Mouse (Mus musculus) hindbrain, embryonic 15.5 days (tissue): ENCODE measurements around the gene Lamp1. TPM values are rescaled to one million over a fixed set of nuclear protein-coding genes. Genes with fewer than 3 reads are reported as not detected.

Experiments
- ATAC-seq: fragments of 200-750 bp; cut with Nextera tagmentation; 2 replicates; pipeline ENCODE4 v1.8.0; 2017; ENCODE audit warnings: low read depth, moderate number of reproducible peaks, moderate TSS enrichment; ENCODE audit not compliant: low FRiP score
- H3K27ac ChIP-seq: fragments of 300-500 bp; sonication (generic); replicated peaks from 2 replicates; pipeline ENCODE4 v1.5.1; 2015; ENCODE audit warnings: mild to moderate bottlenecking, inconsistent platforms
- H3K27me3 ChIP-seq: fragments of 300-500 bp; sonication (generic); 2 replicates; pipeline ENCODE4 v1.6.1; 2015; ENCODE audit warnings: control low read depth, inconsistent platforms
- H3K36me3 ChIP-seq: fragments of 300-500 bp; sonication (generic); 2 replicates; pipeline ENCODE4 v1.6.1; 2015; ENCODE audit warnings: control low read depth, inconsistent platforms
- H3K4me1 ChIP-seq: fragments of 300-500 bp; sonication (generic); replicated peaks from 2 replicates; pipeline ENCODE4 v1.6.1; 2015; ENCODE audit warnings: control low read depth, inconsistent platforms
- H3K4me2 ChIP-seq: fragments of 300-500 bp; sonication (generic); 2 replicates; pipeline ENCODE4 v1.6.1; 2015; ENCODE audit warnings: moderate library complexity, mild to moderate bottlenecking, inconsistent platforms
- H3K4me3 ChIP-seq: fragments of 300-500 bp; sonication (generic); 2 replicates; pipeline ENCODE4 v1.5.1; 2015; ENCODE audit warnings: mild to moderate bottlenecking, inconsistent platforms
- H3K9ac ChIP-seq: fragments of 300-500 bp; sonication (generic); 2 replicates; pipeline ENCODE4 v1.6.1; 2015; ENCODE audit warnings: inconsistent platforms
- H3K9me3 ChIP-seq: fragments of 300-500 bp; sonication (generic); 2 replicates; pipeline ENCODE4 v1.6.1; 2016; ENCODE audit warnings: control low read depth, inconsistent platforms
- WGBS: fragments of 180-500 bp; shearing (Covaris S2); methylation state at CpG from one replicate; pipeline ENCODE4 v1.1.7; 2015; 5-methylcytosine and 5-hydroxymethylcytosine counted together
- polyA plus RNA-seq: library from polyadenylated mRNA; unstranded; fragments of >200 nt; fragmentation: Nextera tagmentation; extraction: Ambion mirVana; gene quantifications from 2 replicates; pipeline ENCODE4 v1.2.1, GENCODE M21; 2015

The Lamp1 gene
- polyA plus RNA-seq, 1 experiment from 2014 or later: 317 TPM

DNA sequence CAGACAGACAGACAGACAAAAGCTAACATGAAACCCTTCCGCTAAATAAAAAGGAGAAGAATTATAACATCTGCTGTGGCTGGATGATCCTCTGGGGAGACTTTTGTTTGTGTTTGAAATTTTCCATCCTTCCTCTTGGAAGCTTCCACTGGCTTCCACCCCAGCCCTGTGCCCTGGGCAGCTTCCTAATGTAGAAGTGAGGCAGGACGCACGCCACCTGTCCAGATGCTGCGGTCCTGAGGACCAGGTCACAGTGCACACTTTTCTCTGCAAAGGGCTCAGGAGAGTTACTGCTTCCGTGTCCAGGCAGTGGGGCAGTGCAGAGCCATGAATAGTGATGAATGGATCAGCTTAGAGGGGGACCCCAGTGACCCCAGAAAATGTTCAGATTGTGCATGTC lies 46.4 kb downstream of the Lamp1 start:
- H3K4me1 ChIP-seq: peaks cover 8% of the 10 kb centered on the region
- ATAC-seq: no peak
- no peak overlapping the region for H3K9ac ChIP-seq
- H3K9me3 ChIP-seq: no peaks in the 10 kb centered on the region
- no peaks in the 10 kb centered on the region for H3K36me3 ChIP-seq
- no peak overlapping the region for H3K4me3 ChIP-seq
- 91% methylated on average over 5 of the region's 5 CpGs for WGBS
- H3K27me3 ChIP-seq: peaks cover 26% of the 10 kb centered on the region
- no peak overlapping the region for H3K4me2 ChIP-seq
- no peak overlapping the region for H3K27ac ChIP-seq

DNA sequence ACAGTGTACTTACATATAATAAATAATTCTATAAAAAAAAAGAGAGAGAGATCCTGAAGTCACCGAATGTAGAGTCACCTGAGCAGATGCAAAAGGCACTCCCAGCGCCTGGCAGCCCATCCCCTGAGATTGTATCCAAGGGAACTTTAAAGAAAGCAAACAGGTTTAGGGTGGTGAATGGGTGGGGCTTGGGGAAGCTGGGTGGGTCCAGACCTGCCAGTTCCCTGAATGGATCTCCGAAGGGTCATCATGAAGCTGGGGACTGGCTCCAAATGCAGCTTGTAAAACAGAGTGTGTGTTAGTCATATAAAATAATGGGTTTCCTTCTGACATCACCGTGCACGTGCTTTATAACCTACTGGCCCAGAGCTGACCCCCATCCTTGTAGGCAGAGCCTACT lies 47.3 kb downstream of the Lamp1 start:
- WGBS: 54% methylated on average over 5 of the region's 5 CpGs
- no peak for ATAC-seq

GRCm38 (mm10) chr8:13208627-13209355 lies 49.8 kb downstream of the Lamp1 start:
- WGBS: 58% methylated on average over 6 of the region's 6 CpGs
- no peak for ATAC-seq
- peaks cover 8% of the 10 kb centered on the region for H3K4me1 ChIP-seq

More for the DNA sequence above, 47.3 kb downstream of the Lamp1 start:
- no peak overlapping the region for H3K9ac ChIP-seq
- no peak overlapping the region for H3K4me2 ChIP-seq
- no peak overlapping the region for H3K27ac ChIP-seq
- no peaks in the 10 kb centered on the region for H3K9me3 ChIP-seq
- no peak overlapping the region for H3K4me3 ChIP-seq
- peaks cover 21% of the 10 kb centered on the region for H3K27me3 ChIP-seq
- peaks cover under 1% of the 10 kb centered on the region for H3K4me1 ChIP-seq
- H3K36me3 ChIP-seq: no peaks in the 10 kb centered on the region

DNA sequence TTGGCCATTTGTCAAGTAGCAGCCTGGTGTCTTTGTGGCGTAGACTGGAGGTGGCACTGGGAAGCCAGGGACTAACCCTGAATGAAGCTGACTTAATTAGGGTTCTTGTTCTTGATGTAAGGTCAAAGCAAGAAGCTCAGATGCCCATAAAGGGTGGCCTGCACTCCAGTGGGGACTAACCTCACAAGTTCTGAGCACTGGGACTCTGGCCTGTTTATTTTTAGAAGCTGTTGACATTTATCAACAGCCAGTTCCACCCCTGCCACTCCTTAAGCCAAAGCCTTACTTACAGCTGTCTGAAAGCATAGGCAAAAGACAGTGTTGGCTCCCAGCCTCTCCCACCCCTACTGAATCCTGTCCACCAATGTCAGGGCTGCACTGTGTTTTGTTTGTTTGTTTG lies 50.8 kb downstream of the Lamp1 start:
- Histone ChIP-seq H3K4me3 (no peak overlapping the region), H3K27me3 (no peaks in the 10 kb centered on the region)
- WGBS: 42% methylated on average over 1 of the region's 1 CpGs

More at GRCm38 (mm10) chr8:13208627-13209355, 49.8 kb downstream of the Lamp1 start:
- Histone ChIP-seq H3K4me3 (no peak overlapping the region), H3K9ac (no peak overlapping the region), H3K9me3 (no peaks in the 10 kb centered on the region), H3K27me3 (no peaks in the 10 kb centered on the region), H3K27ac (no peak overlapping the region), H3K36me3 (no peaks in the 10 kb centered on the region), H3K4me2 (no peak overlapping the region)

DNA sequence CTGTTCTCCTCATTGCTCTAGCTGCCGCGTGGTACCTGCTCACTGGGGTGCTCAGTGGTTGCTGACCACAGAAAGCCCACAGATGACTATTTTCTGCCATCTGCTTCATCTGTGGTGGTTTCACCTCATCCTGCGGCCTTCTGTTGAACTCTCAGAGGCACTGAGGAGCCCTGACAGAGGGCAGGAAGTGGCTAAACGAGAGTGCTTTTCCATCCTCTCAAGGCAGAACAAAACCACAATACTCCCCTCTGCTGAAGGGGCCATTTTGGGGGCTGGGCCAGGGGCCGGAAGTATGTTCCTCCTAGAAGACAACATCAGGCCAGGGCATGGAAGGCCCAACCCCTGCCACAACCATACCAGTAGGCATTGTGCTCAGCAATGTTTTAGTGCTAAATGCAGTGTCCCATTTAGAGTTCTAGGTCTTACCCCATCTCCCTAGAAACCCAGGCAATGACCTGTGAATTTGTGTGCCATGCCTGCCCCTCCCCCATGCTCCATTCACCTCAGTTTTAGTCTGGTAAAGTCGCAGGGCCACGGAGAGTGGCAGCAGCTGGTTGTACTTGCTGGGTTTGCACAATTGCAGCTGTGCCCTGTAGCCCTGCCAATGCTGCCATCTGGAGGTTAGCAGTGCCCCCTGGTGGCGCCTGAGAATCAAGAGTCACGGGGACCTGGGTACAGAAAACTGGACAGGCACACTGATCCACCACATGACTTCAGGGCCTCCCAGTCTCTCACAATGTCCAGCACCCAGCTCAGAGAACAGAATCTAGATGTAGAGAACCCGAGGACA lies 54.7 kb downstream of the Lamp1 start:
- 0 out of 2 replicates have a peak overlapping the region, but pooled peaks have one; percentile 5 for H3K27ac ChIP-seq

More for the DNA sequence above, 50.8 kb downstream of the Lamp1 start:
- Histone ChIP-seq H3K9ac (no peak overlapping the region), H3K36me3 (no peaks in the 10 kb centered on the region), H3K27ac (no peak overlapping the region), H3K9me3 (no peaks in the 10 kb centered on the region), H3K4me2 (no peak overlapping the region), H3K4me1 (peaks cover 9% of the 10 kb centered on the region)
- ATAC-seq: no peak

GRCm38 (mm10) chr8:13216386-13216785 lies 57.4 kb downstream of the Lamp1 start:
- Histone ChIP-seq H3K27me3 (no peaks in the 10 kb centered on the region), H3K9ac (no peak overlapping the region), H3K4me2 (no peak overlapping the region), H3K4me1 (peaks cover 9% of the 10 kb centered on the region), H3K27ac (no peak overlapping the region), H3K4me3 (no peak overlapping the region), H3K36me3 (no peaks in the 10 kb centered on the region), H3K9me3 (no peaks in the 10 kb centered on the region)
- 79% methylated on average over 8 of the region's 8 CpGs for WGBS
- no peak for ATAC-seq

More for the DNA sequence above, 54.7 kb downstream of the Lamp1 start:
- ATAC-seq: peak; percentile 80
- H3K9ac ChIP-seq: no peak overlapping the region
- 25% methylated on average over 10 of the region's 10 CpGs for WGBS
- no peaks in the 10 kb centered on the region for H3K36me3 ChIP-seq
- H3K9me3 ChIP-seq: no peaks in the 10 kb centered on the region
- H3K4me1 ChIP-seq: peaks cover 9% of the 10 kb centered on the region
- no peak overlapping the region for H3K4me3 ChIP-seq
- peak overlapping the region; percentile 54 for H3K4me2 ChIP-seq
- no peaks in the 10 kb centered on the region for H3K27me3 ChIP-seq

DNA sequence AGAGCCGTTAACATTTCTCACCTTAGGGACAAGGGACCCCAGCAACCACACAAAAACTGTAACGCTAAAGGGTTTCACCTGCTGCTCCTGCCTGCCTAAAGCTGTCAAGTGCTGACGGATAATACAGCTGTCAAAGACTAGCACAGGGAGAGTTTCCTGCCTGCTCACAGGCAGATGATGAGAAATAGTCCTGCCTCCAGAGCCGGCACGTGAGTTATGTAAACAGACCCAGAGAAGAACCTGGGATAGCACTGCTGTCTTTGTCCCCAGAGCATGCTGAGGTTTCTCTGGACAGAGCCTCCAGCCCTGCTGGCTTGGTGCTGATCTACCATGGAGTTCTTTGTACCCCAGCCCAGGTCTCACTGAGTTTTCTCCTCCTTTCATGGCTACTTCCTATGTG lies 58.1 kb downstream of the Lamp1 start:
- H3K27ac ChIP-seq: no peak overlapping the region
- H3K36me3 ChIP-seq: no peaks in the 10 kb centered on the region
- 57% methylated on average over 5 of the region's 5 CpGs for WGBS
- no peak overlapping the region for H3K4me2 ChIP-seq
- H3K27me3 ChIP-seq: no peaks in the 10 kb centered on the region
- peaks cover 9% of the 10 kb centered on the region for H3K4me1 ChIP-seq
- no peaks in the 10 kb centered on the region for H3K9me3 ChIP-seq
- H3K4me3 ChIP-seq: no peak overlapping the region
- H3K9ac ChIP-seq: no peak overlapping the region
- ATAC-seq: no peak

GRCm38 (mm10) chr8:13217986-13218385 lies 59.0 kb downstream of the Lamp1 start:
- Histone ChIP-seq H3K4me2 (no peak overlapping the region), H3K9ac (no peak overlapping the region), H3K27ac (no peak overlapping the region), H3K4me1 (peaks cover 9% of the 10 kb centered on the region), H3K9me3 (no peaks in the 10 kb centered on the region), H3K36me3 (no peaks in the 10 kb centered on the region), H3K27me3 (no peaks in the 10 kb centered on the region), H3K4me3 (no peak overlapping the region)
- no peak for ATAC-seq

GRCm38 (mm10) chr8:13218441-13218840 lies 59.5 kb downstream of the Lamp1 start:
- Histone ChIP-seq H3K27me3 (no peaks in the 10 kb centered on the region), H3K9me3 (no peaks in the 10 kb centered on the region), H3K36me3 (no peaks in the 10 kb centered on the region), H3K27ac (no peak overlapping the region), H3K4me3 (no peak overlapping the region), H3K4me2 (no peak overlapping the region), H3K4me1 (peaks cover 5% of the 10 kb centered on the region), H3K9ac (no peak overlapping the region)
- ATAC-seq: no peak
- 86% methylated on average over 4 of the region's 4 CpGs for WGBS

DNA sequence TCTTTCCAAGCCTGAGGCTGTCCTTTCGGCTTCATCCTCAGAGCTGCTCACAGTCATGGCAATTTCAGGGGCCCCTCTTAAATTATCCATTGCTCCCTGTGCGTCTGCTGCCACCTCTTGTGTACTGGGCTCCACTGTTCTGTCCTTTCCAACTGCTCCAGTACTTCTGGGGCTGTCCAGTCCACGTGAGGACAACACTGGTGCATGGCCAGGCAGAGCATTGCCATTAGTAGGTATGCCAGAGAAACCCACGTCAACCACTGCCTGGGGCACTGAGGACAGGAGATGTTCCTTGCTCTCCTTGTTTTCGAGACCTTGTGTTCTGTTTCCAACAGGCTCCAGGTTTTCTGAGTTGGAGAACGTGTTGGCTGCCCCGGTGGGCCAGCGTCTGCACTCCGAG lies 65.5 kb downstream of the Lamp1 start:
- no peak overlapping the region for H3K9ac ChIP-seq
- ATAC-seq: no peak

More for the DNA sequence above, 65.5 kb downstream of the Lamp1 start:
- WGBS: 89% methylated on average over 9 of the region's 9 CpGs
- no peak overlapping the region for H3K4me2 ChIP-seq
- no peaks in the 10 kb centered on the region for H3K9me3 ChIP-seq
- H3K4me3 ChIP-seq: no peak overlapping the region
- H3K36me3 ChIP-seq: no peaks in the 10 kb centered on the region
- H3K4me1 ChIP-seq: no peaks in the 10 kb centered on the region
- no peak overlapping the region for H3K27ac ChIP-seq
- H3K27me3 ChIP-seq: no peaks in the 10 kb centered on the region
